In genomic region chr10:63121961-63122360, GRCm38 (mm10) we compare ENCODE assay signal across 30 mouse cellular contexts. TPM values are rescaled to one million over a fixed set of nuclear protein-coding genes. Genes with fewer than 3 reads are reported as not detected.
DNase-seq lines count a peak whose midpoint lies in the region; ATAC-seq and TF ChIP-seq lines count a peak whose summit lies in the region.
"Had no signal": no experiment of that assay in that cellular context is flagged by ENCODE, and none has a peak within 500 bp of the region (broad histone marks: within the 10 kb centered on the region; RNA-seq: fewer than 3 reads in every experiment).

No protein-coding gene starts in this region.

- intact Hi-C loops in left cerebral cortex, adult 2 months (cut with DNase I), result no loop called here

- 83% methylated on average over 14 of the region's 14 CpGs for WGBS in heart, embryonic 11.5 days (ENCODE audit: insufficient replicate concordance)
- WGBS in midbrain, embryonic 12.5 days, result 87% methylated on average over 14 of the region's 14 CpGs
- 85% methylated on average over 14 of the region's 14 CpGs for WGBS in midbrain, embryonic 14.5 days
- WGBS in neural tube, embryonic 14.5 days, result 85% methylated on average over 14 of the region's 14 CpGs

- no peak overlapping the region for H3K27ac ChIP-seq in heart, embryonic 11.5 days (ENCODE audit: low read depth, low read length)
- H3K27ac ChIP-seq in left cerebral cortex, adult 2 months, result no peak overlapping the region
- H3K27ac ChIP-seq in midbrain, embryonic 12.5 days (replicated peaks), result no peak overlapping the region
- no peak overlapping the region for H3K27ac ChIP-seq in midbrain, embryonic 14.5 days (replicated peaks; ENCODE audit: low read depth, low read length)
- H3K27ac ChIP-seq in neural tube, embryonic 14.5 days (ENCODE audit: low read depth, low read length), result no peak overlapping the region
- H3K27ac ChIP-seq: embryonic facial prominence, embryonic 10.5 days; embryonic facial prominence, embryonic 13.5 days; forebrain, embryonic 12.5 days; forebrain, embryonic 15.5 days; heart, embryonic 15.5 days; hindbrain, embryonic 10.5 days; hindbrain, embryonic 13.5 days had no signal

- no peak for ATAC-seq in heart, embryonic 11.5 days (replicated peaks; ENCODE audit: insufficient number of reproducible peaks, low FRiP score, low TSS enrichment)
- 0 out of 2 replicates have a peak, but pooled peaks have one; percentile 19 for ATAC-seq in midbrain, embryonic 12.5 days (ENCODE audit: low FRiP score, low read depth)
- ATAC-seq in midbrain, embryonic 14.5 days (ENCODE audit: low FRiP score, low TSS enrichment), result no peak
- ATAC-seq in neural tube, embryonic 14.5 days (ENCODE audit: low read depth), result peak; percentile 50; the same call in 1 of the 2 replicates
- ATAC-seq: activated CD4-positive, CD25-positive, alpha-beta regulatory T cell, adult 4 months had no signal

- peak; percentile 82 for DNase-seq in heart, adult 11 months
- no peak for DNase-seq in left cerebral cortex, adult 2 months (ENCODE audit: extremely low spot score in 1 of 2, low spot score in 2 of 2)
- no peak for DNase-seq in left cerebral cortex, adult 9 months (ENCODE audit: low spot score in 2 of 2)
- DNase-seq in midbrain, embryonic 14.5 days, result no peak
- no peak for DNase-seq in neural tube, embryonic 10.5 days (ENCODE audit: extremely low spot score, low spot score)
- DNase-seq: adrenal gland, adult 8-10 months; adrenal gland, postnatal 25 days; cerebellum, adult 11-12 months; cerebellum, adult 8-10 months; gastrocnemius, postnatal 10 days; gastrocnemius, postnatal 36 days; heart, postnatal 36 days had no signal

- H3K9ac ChIP-seq in heart, embryonic 11.5 days (ENCODE audit: low read depth, low read length), result no peak overlapping the region
- H3K9ac ChIP-seq in midbrain, embryonic 12.5 days (replicated peaks), result no peak overlapping the region
- no peak overlapping the region for H3K9ac ChIP-seq in midbrain, embryonic 14.5 days (replicated peaks; ENCODE audit: low read length)
- no peak overlapping the region for H3K9ac ChIP-seq in neural tube, embryonic 14.5 days (replicated peaks; ENCODE audit: low read depth, low read length)
- H3K9ac ChIP-seq: embryonic facial prominence, embryonic 13.5 days; forebrain, embryonic 12.5 days; forebrain, embryonic 15.5 days; heart, embryonic 12.5 days; heart, embryonic 15.5 days; hindbrain, embryonic 13.5 days had no signal

- no peaks in the 10 kb centered on the region for H3K36me3 ChIP-seq in heart, embryonic 11.5 days (ENCODE audit: control insufficient read depth, insufficient read depth, low read length)
- no peaks in the 10 kb centered on the region for H3K36me3 ChIP-seq in midbrain, embryonic 12.5 days
- H3K36me3 ChIP-seq in midbrain, embryonic 14.5 days (ENCODE audit: control insufficient read depth, insufficient read depth, low read length), result no peaks in the 10 kb centered on the region
- no peaks in the 10 kb centered on the region for H3K36me3 ChIP-seq in neural tube, embryonic 14.5 days (ENCODE audit: control insufficient read depth, insufficient read depth, low read length)
- H3K36me3 ChIP-seq: embryonic facial prominence, embryonic 10.5 days; embryonic facial prominence, embryonic 13.5 days; forebrain, embryonic 12.5 days; forebrain, embryonic 15.5 days; hindbrain, embryonic 10.5 days; hindbrain, embryonic 13.5 days had no signal

- TF ChIP-seq CTCF in left cerebral cortex, adult 2 months (IDR thresholded peaks at IDR 0.05), result no peak

- no peaks in the 10 kb centered on the region for H3K4me1 ChIP-seq in heart, embryonic 11.5 days (ENCODE audit: control insufficient read depth, insufficient read depth, low read length)
- H3K4me1 ChIP-seq in midbrain, embryonic 12.5 days, result no peaks in the 10 kb centered on the region
- H3K4me1 ChIP-seq in midbrain, embryonic 14.5 days (ENCODE audit: control insufficient read depth, insufficient read depth, low read length), result no peaks in the 10 kb centered on the region
- H3K4me1 ChIP-seq in neural tube, embryonic 14.5 days (ENCODE audit: control insufficient read depth, insufficient read depth, low read length), result no peaks in the 10 kb centered on the region
- H3K4me1 ChIP-seq: embryonic facial prominence, embryonic 10.5 days; embryonic facial prominence, embryonic 13.5 days; forebrain, embryonic 12.5 days; forebrain, embryonic 15.5 days; heart, embryonic 12.5 days; heart, embryonic 15.5 days; hindbrain, embryonic 10.5 days; hindbrain, embryonic 13.5 days had no signal

- no peaks in the 10 kb centered on the region for H3K9me3 ChIP-seq in heart, embryonic 11.5 days (replicated peaks; ENCODE audit: control insufficient read depth, low read length)
- no peaks in the 10 kb centered on the region for H3K9me3 ChIP-seq in midbrain, embryonic 12.5 days
- H3K9me3 ChIP-seq in midbrain, embryonic 14.5 days (ENCODE audit: control insufficient read depth, low read length), result no peaks in the 10 kb centered on the region
- H3K9me3 ChIP-seq in neural tube, embryonic 14.5 days (ENCODE audit: control insufficient read depth, low read length), result no peaks in the 10 kb centered on the region
- H3K9me3 ChIP-seq: embryonic facial prominence, embryonic 10.5 days; embryonic facial prominence, embryonic 13.5 days; forebrain, embryonic 12.5 days; forebrain, embryonic 15.5 days; heart, embryonic 15.5 days; hindbrain, embryonic 10.5 days; hindbrain, embryonic 13.5 days had no signal

- no peaks in the 10 kb centered on the region for H3K27me3 ChIP-seq in heart, embryonic 11.5 days (ENCODE audit: control insufficient read depth, insufficient read depth, low read length)
- H3K27me3 ChIP-seq in midbrain, embryonic 12.5 days, result no peaks in the 10 kb centered on the region
- no peaks in the 10 kb centered on the region for H3K27me3 ChIP-seq in midbrain, embryonic 14.5 days (ENCODE audit: control insufficient read depth, insufficient read depth, low read length)
- no peaks in the 10 kb centered on the region for H3K27me3 ChIP-seq in neural tube, embryonic 14.5 days (ENCODE audit: control insufficient read depth, insufficient read depth, low read length)
- H3K27me3 ChIP-seq: embryonic facial prominence, embryonic 13.5 days; forebrain, embryonic 12.5 days; forebrain, embryonic 15.5 days; heart, embryonic 12.5 days; heart, embryonic 15.5 days; hindbrain, embryonic 13.5 days had no signal

- no peak overlapping the region for H3K4me3 ChIP-seq in heart, embryonic 11.5 days (ENCODE audit: low read depth, low read length)
- 0 out of 2 replicates have a peak overlapping the region, but pooled peaks have one; percentile 11 for H3K4me3 ChIP-seq in left cerebral cortex, adult 2 months
- H3K4me3 ChIP-seq in midbrain, embryonic 12.5 days, result no peak overlapping the region
- H3K4me3 ChIP-seq in midbrain, embryonic 14.5 days (replicated peaks; ENCODE audit: low read depth, low read length), result no peak overlapping the region
- no peak overlapping the region for H3K4me3 ChIP-seq in neural tube, embryonic 14.5 days (ENCODE audit: low read depth, low read length)
- H3K4me3 ChIP-seq: embryonic facial prominence, embryonic 10.5 days; embryonic facial prominence, embryonic 13.5 days; erythroblast, embryonic 14.5 days; forebrain, embryonic 12.5 days; forebrain, embryonic 15.5 days; heart, embryonic 12.5 days; heart, embryonic 15.5 days; hindbrain, embryonic 10.5 days; hindbrain, embryonic 13.5 days had no signal

- no peak overlapping the region for H3K4me2 ChIP-seq in heart, embryonic 11.5 days
- no peak overlapping the region for H3K4me2 ChIP-seq in midbrain, embryonic 12.5 days (replicated peaks)
- no peak overlapping the region for H3K4me2 ChIP-seq in midbrain, embryonic 14.5 days (ENCODE audit: low read length)
- H3K4me2 ChIP-seq in neural tube, embryonic 14.5 days (ENCODE audit: low read depth, low read length), result no peak overlapping the region
- H3K4me2 ChIP-seq: embryonic facial prominence, embryonic 13.5 days; forebrain, embryonic 12.5 days; forebrain, embryonic 15.5 days; heart, embryonic 12.5 days; heart, embryonic 15.5 days; hindbrain, embryonic 13.5 days had no signal

RNA-seq across cellular contexts. Expression of gene Atoh7, which starts 22.5 kb away (rescaled TPM):
- not detected in 2 replicates for polyA plus RNA-seq in heart, embryonic 11.5 days (2014; fragmentation: Nextera tagmentation; extraction: Ambion mirVana)
- total RNA-seq in left cerebral cortex, adult 2 months (2021), result 1 to 10 TPM; 3.3 to 3.4 TPM
- 0.70 and 1.5 TPM in 2 replicates for polyA plus RNA-seq in midbrain, embryonic 12.5 days (2016; fragmentation: Nextera tagmentation; extraction: Ambion mirVana)
- 1.4 and 2.5 TPM in 2 replicates for polyA plus RNA-seq in midbrain, embryonic 14.5 days (2014; fragmentation: Nextera tagmentation; extraction: Ambion mirVana)
- 2.6 and 2.8 TPM in 2 replicates for polyA plus RNA-seq in neural tube, embryonic 14.5 days (2014; fragmentation: Nextera tagmentation; extraction: Ambion mirVana)
- total RNA-seq: adrenal gland, adult 8-10 months; adrenal gland, postnatal 25 days; ES-E14; gastrocnemius, adult 18-20 months; gastrocnemius, postnatal 36 days; granulocyte monocyte progenitor cell, adult 5-6 weeks; heart, adult 8-10 months; heart, postnatal 10 days; heart, postnatal 36 days had no signal
- polyA plus RNA-seq: activated CD4-positive, CD25-positive, alpha-beta regulatory T cell, adult 4 months; embryonic facial prominence, embryonic 13.5 days; erythroblast, embryonic 14.5 days; heart, embryonic 12.5 days; heart, embryonic 15.5 days had no signal

Comparison
In these comparisons a context has a peak if more than half of its experiments do, and no peak if none do; other contexts are left out.
1. ATAC-seq: peak in midbrain, embryonic 12.5 days (single experiment) and neural tube, embryonic 14.5 days (single experiment); none in heart, embryonic 11.5 days (single experiment) and midbrain, embryonic 14.5 days (single experiment).